Mouse (Mus musculus) myocyte (in vitro differentiated cells): ENCODE results near the gene Nfkbib. TPM values are rescaled to one million over a fixed set of nuclear protein-coding genes. Genes with fewer than 3 reads are reported as not detected.
A peak's percentile ranks its signal among the peaks of the same experiment; 100 is the strongest.

Experiments
- H3K27me3 ChIP-seq: one replicate; pipeline ENCODE4 v1.6.1; 2011; ENCODE audit not compliant: control insufficient read depth, insufficient read depth, insufficient read length
- H3K36me3 ChIP-seq: one replicate; pipeline ENCODE4 v1.6.1; 2011; ENCODE audit not compliant: control insufficient read depth, insufficient read depth
- H3K4me2 ChIP-seq: one replicate; pipeline ENCODE4 v1.6.1; 2011; ENCODE audit warnings: low read depth, control low read depth
- H3K4me3 ChIP-seq: one replicate; pipeline ENCODE4 v1.5.1; 2011; ENCODE audit warnings: mild to moderate bottlenecking, control low read depth, moderate library complexity
- H3K79me2 ChIP-seq: one replicate; pipeline ENCODE4 v1.6.1; 2011; ENCODE audit not compliant: control insufficient read depth, insufficient read depth
- H3ac ChIP-seq: one replicate; pipeline ENCODE4 v1.6.1; 2011; ENCODE audit not compliant: control insufficient read depth, insufficient read length
- CEBPB ChIP-seq: IDR thresholded peaks from 2 replicates; pipeline ENCODE4 v1.6.1; 2011; ENCODE audit warnings: mild to moderate bottlenecking, moderate library complexity; ENCODE audit not compliant: poor library complexity, insufficient read depth, severe bottlenecking
- E2F4 ChIP-seq: IDR thresholded peaks from one replicate; pipeline ENCODE4 v1.6.1; 2011; ENCODE audit warnings: mild to moderate bottlenecking, control low read depth, moderate library complexity; ENCODE audit not compliant: insufficient read depth
- MAX ChIP-seq: IDR thresholded peaks from one replicate; pipeline ENCODE4 v1.6.1; 2011; ENCODE audit warnings: low read depth, mild to moderate bottlenecking, control low read depth
- MYOD1 ChIP-seq, 3 experiments: IDR thresholded peaks; one replicate each; pipeline ENCODE4 v1.6.1; 2011; ENCODE audit warnings: control low read depth in 2 of 3, low read depth in 2 of 3, mild to moderate bottlenecking in 2 of 3, moderate library complexity in 1 of 3; ENCODE audit not compliant: insufficient read length in 2 of 3, control insufficient read depth in 1 of 3
- MYOG ChIP-seq, 3 experiments: IDR thresholded peaks; one replicate each; pipeline ENCODE4 v1.6.1; 2011; ENCODE audit warnings: control low read depth in 2 of 3, low read depth in 2 of 3, mild to moderate bottlenecking in 2 of 3; ENCODE audit not compliant: insufficient read length in 2 of 3, control insufficient read depth in 1 of 3, insufficient read depth in 1 of 3
- POLR2A ChIP-seq: IDR thresholded peaks from one replicate; pipeline ENCODE4 v1.6.1; 2011; ENCODE audit warnings: low read depth, mild to moderate bottlenecking, control low read depth, moderate library complexity; ENCODE audit not compliant: insufficient read length
- POLR2AphosphoS2 ChIP-seq: IDR thresholded peaks from one replicate; pipeline ENCODE4 v1.6.1; 2011; ENCODE audit warnings: low read depth, control low read depth; ENCODE audit not compliant: insufficient read length
- REST ChIP-seq: IDR thresholded peaks from one replicate; pipeline ENCODE4 v1.6.1; 2011; ENCODE audit warnings: mild to moderate bottlenecking, control low read depth, moderate library complexity; ENCODE audit not compliant: insufficient read depth, insufficient read length
- SRF ChIP-seq: IDR thresholded peaks from one replicate; pipeline ENCODE4 v1.6.1; 2011; ENCODE audit warnings: low read depth; ENCODE audit not compliant: control insufficient read depth, insufficient read length
- TCF12 ChIP-seq: IDR thresholded peaks from one replicate; pipeline ENCODE4 v1.6.1; 2011; ENCODE audit warnings: mild to moderate bottlenecking, control low read depth; ENCODE audit not compliant: poor library complexity, insufficient read depth, severe bottlenecking
- TCF3 ChIP-seq: IDR thresholded peaks from one replicate; pipeline ENCODE4 v1.6.1; 2011; ENCODE audit warnings: low read depth, control low read depth; ENCODE audit not compliant: insufficient read length
- USF1 ChIP-seq: IDR thresholded peaks from one replicate; pipeline ENCODE4 v1.6.1; 2011; ENCODE audit warnings: low read depth, mild to moderate bottlenecking, control low read depth, moderate library complexity
- polyA plus RNA-seq: library from polyadenylated mRNA; unstranded; fragments of >200 nt; fragmentation: generic; extraction: Trizol; gene quantifications from one replicate; pipeline ENCODE4 v1.2.1, GENCODE M21; 2012; ENCODE audit warnings: missing spikeins

Nfkbib gene
- polyA plus RNA-seq, 1 experiment, result 59.3 TPM

DNA sequence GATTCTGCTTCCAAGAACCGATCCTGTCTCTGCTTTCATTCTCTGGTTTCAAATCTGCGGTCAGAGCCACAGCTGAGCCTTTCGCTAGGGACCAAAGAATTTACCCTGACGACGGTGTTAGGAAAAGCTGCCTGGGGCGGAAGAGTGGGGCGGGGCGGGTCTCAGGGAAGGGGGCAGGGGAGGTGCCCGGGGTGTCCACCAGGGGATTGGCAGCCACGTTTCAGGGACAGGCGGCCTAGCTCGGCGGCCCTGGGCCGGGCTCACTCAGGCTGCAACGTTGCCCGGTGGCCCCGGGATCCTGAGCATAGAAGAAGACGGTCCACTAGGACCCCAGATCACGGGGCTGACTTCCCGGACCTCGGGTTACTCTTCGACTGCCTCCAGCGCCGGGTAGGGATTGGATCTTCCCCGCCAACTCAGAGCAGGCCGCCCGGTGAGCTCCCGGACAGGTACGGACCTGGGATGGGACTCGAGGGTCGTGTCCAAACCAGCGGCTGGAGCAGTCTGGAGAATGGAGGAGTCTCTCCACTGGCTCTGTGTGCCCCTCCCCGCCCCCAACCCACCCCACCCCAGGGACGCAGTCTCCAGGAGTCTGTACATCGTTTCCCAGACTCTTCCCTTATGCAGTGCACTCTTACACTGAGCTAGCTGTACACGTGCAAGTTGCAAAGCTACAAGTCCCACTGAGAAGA, 50.6 kb downstream of the Nfkbib start, which contains the start of gene Fbxo17:
Gene Fbxo17, plus strand, starts transcription at position 215 of the 692 bp plus-strand sequence.
- peaks cover 20% of the 10 kb centered on the region for H3K79me2 ChIP-seq
- TF ChIP-seq POLR2A (peak; percentile 80), MYOD1 (IDR thresholded peaks at IDR 0.05; ENCODE audit: control insufficient read depth in 1 of 3, insufficient read length in 2 of 3, low read depth in 2 of 3) (peak in 2 of 3 experiments; percentile 27 to 53), TCF12 (peak; percentile 45), E2F4 (no peak), MAX (no peak), CEBPB (no peak), MYOG (IDR thresholded peaks at IDR 0.05; ENCODE audit: control insufficient read depth in 1 of 3, insufficient read depth in 1 of 3, insufficient read length in 2 of 3, low read depth in 2 of 3) (peak in 2 of 3 experiments; percentile 45 to 78), USF1 (no peak)
- H3ac ChIP-seq, result peak within 1 kb of the TSS; percentile 78
- H3K27me3 ChIP-seq, result no peaks in the 10 kb centered on the region
- peak within 1 kb of the TSS; percentile 81 for H3K4me2 ChIP-seq
- no peaks in the 10 kb centered on the region for H3K36me3 ChIP-seq
- peak within 1 kb of the TSS; percentile 64 for H3K4me3 ChIP-seq

GRCm38 (mm10) chr7:28715598-28715997, 51.7 kb downstream of the Nfkbib start:
- Histone ChIP-seq H3K79me2 (peaks cover 20% of the 10 kb centered on the region), H3K4me2 (no peak overlapping the region), H3K36me3 (no peaks in the 10 kb centered on the region), H3ac (no peak overlapping the region), H3K4me3 (peak overlapping the region; percentile 64), H3K27me3 (no peaks in the 10 kb centered on the region)
- TF ChIP-seq POLR2AphosphoS2 (no peak), SRF (no peak), POLR2A (no peak), E2F4 (no peak), CEBPB (no peak), MYOG (IDR thresholded peaks at IDR 0.05; ENCODE audit: control insufficient read depth in 1 of 3, insufficient read depth in 1 of 3, insufficient read length in 2 of 3, low read depth in 2 of 3) (no peak), MYOD1 (IDR thresholded peaks at IDR 0.05; ENCODE audit: control insufficient read depth in 1 of 3, insufficient read length in 2 of 3, low read depth in 2 of 3) (no peak), MAX (no peak), TCF3 (no peak), REST (no peak), USF1 (no peak), TCF12 (no peak)

DNA sequence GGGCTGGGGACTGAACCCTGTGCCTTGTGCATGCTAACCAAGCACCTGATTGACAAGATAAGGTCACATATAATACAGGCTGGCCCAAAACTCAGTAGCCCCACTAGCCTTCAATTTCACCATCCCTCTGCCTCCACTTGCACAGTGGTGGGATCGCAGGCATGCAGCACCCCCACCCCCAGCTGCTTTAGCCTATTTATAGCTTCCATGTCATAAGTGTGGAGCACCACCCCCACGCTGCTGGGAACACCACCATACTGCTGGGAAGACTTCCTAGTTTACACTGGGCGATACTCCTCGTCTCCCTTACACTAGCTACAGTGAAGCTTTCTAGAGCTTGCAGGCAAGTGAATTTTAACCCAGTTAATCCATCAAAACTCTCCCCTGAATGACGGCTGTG, 52.6 kb downstream of the Nfkbib start:
- Histone ChIP-seq H3K4me2 (peak overlapping the region; percentile 34), H3K27me3 (no peaks in the 10 kb centered on the region), H3K36me3 (no peaks in the 10 kb centered on the region), H3ac (no peak overlapping the region), H3K79me2 (peaks cover 20% of the 10 kb centered on the region), H3K4me3 (no peak overlapping the region)
- TF ChIP-seq USF1, result no peak
- TF ChIP-seq REST, result no peak
- TF ChIP-seq E2F4, result no peak
- TF ChIP-seq MYOD1 (IDR thresholded peaks at IDR 0.05; ENCODE audit: control insufficient read depth in 1 of 3, insufficient read length in 2 of 3, low read depth in 2 of 3), result peak in 2 of 3 experiments; percentile 55 to 72
- TF ChIP-seq POLR2A, result no peak
- TF ChIP-seq SRF, result no peak
- no peak for TF ChIP-seq POLR2AphosphoS2
- TF ChIP-seq TCF12, result no peak
- no peak for TF ChIP-seq CEBPB
- TF ChIP-seq MYOG (IDR thresholded peaks at IDR 0.05; ENCODE audit: control insufficient read depth in 1 of 3, insufficient read depth in 1 of 3, insufficient read length in 2 of 3, low read depth in 2 of 3), result peak in 2 of 3 experiments; percentile 52 to 84
- TF ChIP-seq MAX, result no peak
- no peak for TF ChIP-seq TCF3

DNA sequence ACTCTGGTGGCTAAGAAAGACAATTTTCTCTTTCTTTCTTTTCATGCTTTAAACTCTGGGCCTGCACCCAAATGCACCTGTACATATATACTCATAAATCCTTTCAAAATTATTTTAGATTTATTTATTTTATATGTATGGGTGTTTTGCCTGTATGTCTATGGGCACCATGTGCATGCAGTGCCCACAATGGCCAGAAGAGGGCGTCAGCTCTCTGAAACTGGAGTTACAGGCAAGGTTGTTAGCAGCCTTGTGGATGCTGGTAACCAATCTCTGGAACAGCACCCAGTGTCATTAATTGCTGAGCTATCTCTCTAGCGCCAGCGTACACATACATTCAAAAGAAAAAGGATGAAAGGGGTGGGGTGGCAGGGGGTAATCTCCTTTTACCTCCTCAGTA, 56.4 kb downstream of the Nfkbib start:
- no peak overlapping the region for H3ac ChIP-seq
- no peaks in the 10 kb centered on the region for H3K79me2 ChIP-seq
- TF ChIP-seq CEBPB, result no peak
- TF ChIP-seq REST, result no peak
- no peak for TF ChIP-seq POLR2AphosphoS2
- TF ChIP-seq TCF12, result no peak
- no peak for TF ChIP-seq TCF3
- no peak for TF ChIP-seq POLR2A
- no peak for TF ChIP-seq MYOG (IDR thresholded peaks at IDR 0.05; ENCODE audit: control insufficient read depth in 1 of 3, insufficient read depth in 1 of 3, insufficient read length in 2 of 3, low read depth in 2 of 3)
- no peak for TF ChIP-seq MAX
- TF ChIP-seq SRF, result no peak
- no peak for TF ChIP-seq E2F4
- no peak for TF ChIP-seq MYOD1 (IDR thresholded peaks at IDR 0.05; ENCODE audit: control insufficient read depth in 1 of 3, insufficient read length in 2 of 3, low read depth in 2 of 3)
- no peak for TF ChIP-seq USF1
- H3K4me3 ChIP-seq, result no peak overlapping the region
- H3K36me3 ChIP-seq, result no peaks in the 10 kb centered on the region
- no peak overlapping the region for H3K4me2 ChIP-seq
- H3K27me3 ChIP-seq, result no peaks in the 10 kb centered on the region

DNA sequence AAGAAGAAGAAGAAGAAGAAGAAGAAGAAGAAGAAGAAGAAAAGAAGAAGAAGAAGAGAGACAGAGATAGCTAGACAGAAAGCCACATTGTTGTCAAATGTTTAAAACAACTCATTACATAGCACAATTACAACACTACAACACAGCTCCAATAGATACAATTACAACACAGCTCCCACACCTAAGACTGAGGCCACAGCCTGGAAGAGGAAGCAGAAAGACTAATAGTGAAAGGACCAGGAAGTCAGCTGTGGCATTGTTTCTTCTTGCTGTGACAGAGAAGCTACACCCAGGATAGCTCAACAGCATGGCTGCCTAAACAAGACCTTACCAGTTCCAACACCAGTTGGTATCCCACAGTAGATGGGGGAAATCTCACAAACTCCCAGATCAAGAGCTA, 57.9 kb downstream of the Nfkbib start:
- no peak for TF ChIP-seq MYOD1 (IDR thresholded peaks at IDR 0.05; ENCODE audit: control insufficient read depth in 1 of 3, insufficient read length in 2 of 3, low read depth in 2 of 3)
- TF ChIP-seq TCF3, result no peak
- no peak for TF ChIP-seq POLR2A
- no peak for TF ChIP-seq USF1
- TF ChIP-seq REST, result no peak
- no peak for TF ChIP-seq MYOG (IDR thresholded peaks at IDR 0.05; ENCODE audit: control insufficient read depth in 1 of 3, insufficient read depth in 1 of 3, insufficient read length in 2 of 3, low read depth in 2 of 3)
- no peak for TF ChIP-seq E2F4
- TF ChIP-seq SRF, result no peak
- no peak for TF ChIP-seq POLR2AphosphoS2
- no peak for TF ChIP-seq MAX
- TF ChIP-seq CEBPB, result no peak
- no peak for TF ChIP-seq TCF12
- Histone ChIP-seq H3K79me2 (no peaks in the 10 kb centered on the region), H3K4me2 (no peak overlapping the region), H3ac (no peak overlapping the region), H3K27me3 (no peaks in the 10 kb centered on the region), H3K36me3 (no peaks in the 10 kb centered on the region), H3K4me3 (no peak overlapping the region)
